Mouse (Mus musculus) neural tube, embryonic 13.5 days (tissue): ENCODE measurements at regions not wholly inside any gene's neighbourhood (a gene's known extent, or its start where the extent isn't known, plus 50 kb on each side); places are given as distances from the start of the nearest gene placed in this dataset.

Source experiments
- ATAC-seq: fragments of 200-750 bp; cut with Nextera tagmentation; 2 replicates; pipeline ENCODE4 v1.8.0; 2017; ENCODE audit warnings: low read depth, mild to moderate bottlenecking, moderate TSS enrichment, moderate library complexity
- H3K27ac ChIP-seq: fragments of 300-500 bp; sonication (generic); replicated peaks from 2 replicates; pipeline ENCODE4 v1.5.1; 2015; ENCODE audit warnings: moderate library complexity, mild to moderate bottlenecking, inconsistent platforms
- H3K27me3 ChIP-seq: fragments of 300-500 bp; sonication (generic); 2 replicates; pipeline ENCODE4 v1.6.1; 2015; ENCODE audit warnings: mild to moderate bottlenecking, inconsistent platforms
- H3K36me3 ChIP-seq: fragments of 300-500 bp; sonication (generic); 2 replicates; pipeline ENCODE4 v1.6.1; 2015; ENCODE audit warnings: mild to moderate bottlenecking, inconsistent platforms
- H3K4me1 ChIP-seq: fragments of 300-500 bp; sonication (generic); replicated peaks from 2 replicates; pipeline ENCODE4 v1.6.1; 2015; ENCODE audit warnings: inconsistent platforms
- H3K4me2 ChIP-seq: fragments of 300-500 bp; sonication (generic); 2 replicates; pipeline ENCODE4 v1.6.1; 2015; ENCODE audit warnings: inconsistent platforms, mild to moderate bottlenecking, moderate library complexity
- H3K4me3 ChIP-seq: fragments of 300-500 bp; sonication (generic); 2 replicates; pipeline ENCODE4 v1.5.1; 2015; ENCODE audit warnings: mild to moderate bottlenecking, inconsistent platforms
- H3K9ac ChIP-seq: fragments of 300-500 bp; sonication (generic); 2 replicates; pipeline ENCODE4 v1.6.1; 2015; ENCODE audit warnings: moderate library complexity, mild to moderate bottlenecking, inconsistent platforms
- H3K9me3 ChIP-seq: fragments of 300-500 bp; sonication (generic); 2 replicates; pipeline ENCODE4 v1.6.1; 2016; ENCODE audit warnings: inconsistent platforms
- WGBS: fragments of 180-500 bp; shearing (Covaris S2); methylation state at CpG from one replicate; pipeline ENCODE4 v1.1.7; 2015; 5-methylcytosine and 5-hydroxymethylcytosine counted together

DNA sequence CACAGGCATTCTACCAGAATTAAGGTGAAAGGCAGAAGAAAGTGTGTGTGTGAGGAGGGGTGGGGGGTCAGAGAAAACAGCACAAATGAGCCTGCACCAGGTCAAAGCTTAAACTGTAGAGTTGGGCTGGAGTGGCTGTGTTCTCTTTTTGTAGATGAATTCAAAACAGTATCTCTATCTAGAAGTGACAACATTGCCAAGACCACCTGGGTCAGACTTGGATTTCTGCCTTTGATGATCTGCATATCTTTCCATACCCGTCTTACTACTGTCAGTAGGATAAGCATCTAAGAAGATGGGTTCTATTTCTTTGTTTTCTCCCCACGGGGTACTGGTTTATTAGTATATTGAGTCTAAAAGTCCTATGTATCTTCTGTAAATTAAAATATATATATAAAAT, 742.4 kb upstream of the Tenm2 start:
- 93% methylated on average over 2 of the region's 2 CpGs for WGBS
- Histone ChIP-seq H3K36me3 (no peaks in the 10 kb centered on the region), H3K9ac (no peak overlapping the region), H3K27me3 (no peaks in the 10 kb centered on the region), H3K4me1 (no peaks in the 10 kb centered on the region), H3K9me3 (no peaks in the 10 kb centered on the region), H3K4me2 (no peak overlapping the region), H3K4me3 (no peak overlapping the region), H3K27ac (no peak overlapping the region)
- ATAC-seq = no peak

DNA sequence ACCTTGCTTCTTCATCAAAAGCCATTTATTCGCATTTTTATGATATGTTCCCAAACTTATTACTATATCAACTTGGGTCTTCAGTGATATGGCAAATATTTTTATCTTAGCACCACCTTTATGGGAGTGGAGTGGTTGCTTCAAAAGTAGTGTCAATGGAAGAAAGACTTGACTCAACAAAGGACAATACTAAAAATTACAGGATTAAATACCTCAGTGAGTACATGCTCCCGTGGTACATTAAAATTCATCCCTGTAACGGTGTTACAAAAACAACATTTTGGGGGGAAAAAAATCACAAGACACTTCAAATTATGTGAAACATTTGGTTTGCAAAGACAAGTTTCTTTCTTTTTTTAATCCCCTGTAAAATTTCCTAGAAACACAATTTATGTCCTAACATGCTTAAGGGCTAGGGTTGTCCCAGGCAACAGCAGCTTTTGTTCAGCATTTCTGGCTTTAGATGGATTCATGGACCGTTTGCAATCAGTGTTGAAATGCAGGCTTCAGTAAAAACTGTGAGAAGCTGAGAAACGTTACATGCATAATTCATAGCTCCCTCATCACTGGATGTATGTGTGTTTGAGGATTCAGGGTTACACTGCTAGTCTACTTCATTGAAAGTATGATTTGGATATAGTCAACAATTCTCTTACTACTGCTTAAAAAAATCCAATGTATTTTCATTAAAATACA, 700.8 kb upstream of the Tenm2 start:
- H3K27me3 ChIP-seq = no peaks in the 10 kb centered on the region
- H3K4me2 ChIP-seq = no peak overlapping the region
- H3K4me3 ChIP-seq = no peak overlapping the region
- peaks cover 6% of the 10 kb centered on the region for H3K4me1 ChIP-seq
- 35% methylated on average over 5 of the region's 5 CpGs for WGBS
- no peak overlapping the region for H3K9ac ChIP-seq
- no peaks in the 10 kb centered on the region for H3K9me3 ChIP-seq
- H3K36me3 ChIP-seq = no peaks in the 10 kb centered on the region
- H3K27ac ChIP-seq = no peak overlapping the region
- peak; percentile 27; the same call in 1 of the 2 replicates for ATAC-seq

DNA sequence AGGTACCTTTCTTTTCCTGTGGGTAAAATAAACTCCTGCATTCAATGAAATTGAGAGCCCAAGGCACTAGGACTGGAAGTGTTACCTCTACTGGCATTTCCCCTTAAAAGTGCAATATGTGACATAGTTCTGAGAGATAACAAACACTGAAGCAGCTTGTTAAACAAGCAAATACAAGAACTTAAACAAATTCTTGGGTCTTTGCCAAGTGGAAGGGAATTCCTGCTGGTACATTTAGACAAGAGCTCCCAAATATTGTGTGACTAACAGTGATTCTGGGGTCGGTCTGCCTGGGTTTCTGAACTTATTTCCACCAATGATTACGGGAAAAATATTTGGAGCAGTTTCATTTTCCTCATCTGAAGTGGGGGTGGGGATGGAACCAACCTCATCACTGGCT, 677.4 kb upstream of the Tenm2 start:
- H3K36me3 ChIP-seq = no peaks in the 10 kb centered on the region
- no peak overlapping the region for H3K9ac ChIP-seq
- H3K4me2 ChIP-seq = no peak overlapping the region
- H3K4me1 ChIP-seq = no peaks in the 10 kb centered on the region
- H3K9me3 ChIP-seq = no peaks in the 10 kb centered on the region
- 85% methylated on average over 2 of the region's 2 CpGs for WGBS
- H3K27me3 ChIP-seq = no peaks in the 10 kb centered on the region
- no peak overlapping the region for H3K4me3 ChIP-seq
- no peak for ATAC-seq
- H3K27ac ChIP-seq = no peak overlapping the region

DNA sequence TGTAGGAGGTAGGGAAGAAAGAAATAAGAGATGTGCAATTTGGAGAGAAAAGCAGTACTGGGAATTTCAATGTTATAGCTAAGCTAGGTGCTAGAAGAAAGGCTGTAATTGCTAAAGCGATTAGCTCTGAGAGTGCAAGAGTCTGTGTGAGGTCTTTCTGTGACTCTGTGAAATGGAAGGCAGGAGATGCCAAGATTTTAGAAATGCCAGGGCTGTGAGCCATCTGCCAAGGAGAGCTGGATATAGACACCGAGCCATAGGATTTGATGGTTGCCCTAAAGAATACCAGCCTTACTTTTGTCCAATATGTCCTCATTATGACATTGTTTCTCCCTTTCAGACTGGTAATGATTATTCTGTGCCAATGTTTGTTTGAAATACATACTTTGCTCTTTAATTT, 669.2 kb upstream of the Tenm2 start:
- no peak for ATAC-seq
- no peaks in the 10 kb centered on the region for H3K4me1 ChIP-seq
- no peaks in the 10 kb centered on the region for H3K27me3 ChIP-seq
- H3K9me3 ChIP-seq = no peaks in the 10 kb centered on the region
- 91% methylated on average over 2 of the region's 2 CpGs for WGBS
- no peak overlapping the region for H3K4me3 ChIP-seq
- no peak overlapping the region for H3K9ac ChIP-seq
- no peak overlapping the region for H3K4me2 ChIP-seq
- H3K27ac ChIP-seq = no peak overlapping the region
- no peaks in the 10 kb centered on the region for H3K36me3 ChIP-seq

DNA sequence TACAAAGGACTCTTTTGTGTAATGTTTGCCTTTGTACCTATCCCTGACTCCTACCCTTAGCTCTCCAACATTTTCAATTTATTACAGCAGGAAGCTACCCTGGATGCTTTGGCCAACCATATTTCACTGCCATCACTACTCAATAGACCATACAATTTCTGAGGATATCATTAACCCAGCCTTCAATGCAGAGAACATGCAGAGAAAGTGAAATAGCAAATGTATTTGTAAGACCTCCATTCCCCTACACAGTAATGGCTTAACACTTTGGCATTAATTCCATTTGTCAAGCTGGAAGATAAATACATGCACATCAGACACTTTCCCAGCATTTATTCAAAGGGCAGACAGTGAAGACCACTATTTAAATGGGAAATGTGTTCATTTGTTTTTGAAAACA, 661.9 kb upstream of the Tenm2 start:
- no peaks in the 10 kb centered on the region for H3K9me3 ChIP-seq
- peak; percentile 50; the same call in 1 of the 2 replicates for ATAC-seq

DNA sequence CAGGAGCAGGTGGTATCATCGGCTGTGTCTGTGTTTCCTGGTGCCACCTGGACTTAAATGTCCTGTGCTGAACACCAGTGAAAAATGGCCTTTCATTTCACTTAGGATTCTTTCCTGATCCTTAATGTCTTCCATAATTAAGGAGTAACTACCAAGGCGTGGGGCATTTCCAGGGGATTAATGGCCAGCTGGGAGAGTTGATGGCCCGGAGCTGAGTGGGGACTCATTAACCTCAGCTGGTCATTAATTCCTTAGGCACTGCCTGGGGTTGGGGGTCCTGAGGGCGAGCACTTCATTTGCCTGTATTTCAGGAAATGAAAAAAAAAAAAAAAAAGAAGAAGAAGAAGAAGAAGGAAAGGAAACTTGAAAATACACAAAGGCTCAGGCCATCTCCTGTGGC, 647.0 kb upstream of the Tenm2 start:
- no peaks in the 10 kb centered on the region for H3K9me3 ChIP-seq
- no peak overlapping the region for H3K4me2 ChIP-seq
- H3K4me3 ChIP-seq = no peak overlapping the region
- H3K27me3 ChIP-seq = no peaks in the 10 kb centered on the region
- no peaks in the 10 kb centered on the region for H3K36me3 ChIP-seq
- no peak overlapping the region for H3K9ac ChIP-seq
- H3K4me1 ChIP-seq = no peaks in the 10 kb centered on the region
- no peak for ATAC-seq
- no peak overlapping the region for H3K27ac ChIP-seq
- WGBS = 18% methylated on average over 4 of the region's 4 CpGs

More for the DNA sequence above, 661.9 kb upstream of the Tenm2 start:
- Histone ChIP-seq H3K4me1 (0 out of 2 replicates have a peak, but pooled peaks cover 6% of the 10 kb centered on the region), H3K27me3 (no peaks in the 10 kb centered on the region), H3K9ac (no peak overlapping the region), H3K27ac (no peak overlapping the region), H3K4me3 (no peak overlapping the region), H3K4me2 (no peak overlapping the region), H3K36me3 (no peaks in the 10 kb centered on the region)

DNA sequence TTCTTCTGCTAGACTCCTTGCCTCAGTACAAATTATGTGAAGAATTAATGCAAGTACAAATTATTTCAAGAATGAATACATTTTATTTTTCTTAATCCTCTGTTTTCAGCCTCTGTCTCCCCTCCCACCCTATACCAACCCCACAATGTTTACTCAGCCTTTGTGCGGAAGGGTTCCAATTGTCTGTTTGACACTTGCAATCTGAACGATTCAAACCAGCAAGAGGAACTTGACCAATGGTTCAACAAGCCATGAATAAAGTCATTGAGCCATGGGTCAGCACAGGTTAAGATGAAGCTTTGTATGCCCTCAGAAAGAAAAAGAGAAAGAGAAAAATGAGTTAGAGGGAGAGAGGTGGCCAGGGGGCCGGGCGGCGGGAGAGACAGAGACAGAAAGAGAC, 601.5 kb upstream of the Tenm2 start:
- H3K27ac ChIP-seq = no peak overlapping the region
- H3K9ac ChIP-seq = no peak overlapping the region
- peaks cover 4% of the 10 kb centered on the region; the same call in 1 of the 2 replicates for H3K27me3 ChIP-seq
- peaks cover 3% of the 10 kb centered on the region; the same call in 1 of the 2 replicates for H3K4me1 ChIP-seq
- H3K4me2 ChIP-seq = no peak overlapping the region
- 9% methylated on average over 5 of the region's 5 CpGs for WGBS
- H3K36me3 ChIP-seq = no peaks in the 10 kb centered on the region
- no peak for ATAC-seq
- no peak overlapping the region for H3K4me3 ChIP-seq
- no peaks in the 10 kb centered on the region for H3K9me3 ChIP-seq

DNA sequence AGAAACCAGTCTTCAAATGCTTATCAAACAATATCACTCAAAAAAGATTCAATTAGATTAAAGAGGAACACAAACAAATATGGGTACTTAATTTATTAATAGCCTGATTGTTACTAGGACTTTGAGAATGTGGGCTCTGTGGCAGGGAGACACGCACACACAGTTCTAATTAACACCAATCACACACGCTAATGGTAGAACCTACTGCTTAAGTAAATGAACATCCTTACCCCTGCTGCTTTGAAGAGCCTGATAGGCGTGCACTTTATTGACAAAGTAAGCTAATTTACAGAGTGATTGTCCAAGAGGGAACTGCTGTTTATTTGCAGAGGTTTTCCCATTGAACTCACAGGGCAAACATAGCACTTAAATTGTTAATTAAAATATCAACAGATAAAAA, 595.2 kb upstream of the Tenm2 start:
- no peak overlapping the region for H3K4me3 ChIP-seq
- H3K9ac ChIP-seq = no peak overlapping the region
- peak; percentile 69; the same call in 1 of the 2 replicates for ATAC-seq
- H3K9me3 ChIP-seq = no peaks in the 10 kb centered on the region
- H3K4me1 ChIP-seq = no peaks in the 10 kb centered on the region
- H3K27me3 ChIP-seq = peaks cover 3% of the 10 kb centered on the region; the same call in 1 of the 2 replicates
- no peak overlapping the region for H3K4me2 ChIP-seq
- WGBS = 40% methylated on average over 3 of the region's 3 CpGs
- H3K27ac ChIP-seq = no peak overlapping the region
- H3K36me3 ChIP-seq = no peaks in the 10 kb centered on the region

DNA sequence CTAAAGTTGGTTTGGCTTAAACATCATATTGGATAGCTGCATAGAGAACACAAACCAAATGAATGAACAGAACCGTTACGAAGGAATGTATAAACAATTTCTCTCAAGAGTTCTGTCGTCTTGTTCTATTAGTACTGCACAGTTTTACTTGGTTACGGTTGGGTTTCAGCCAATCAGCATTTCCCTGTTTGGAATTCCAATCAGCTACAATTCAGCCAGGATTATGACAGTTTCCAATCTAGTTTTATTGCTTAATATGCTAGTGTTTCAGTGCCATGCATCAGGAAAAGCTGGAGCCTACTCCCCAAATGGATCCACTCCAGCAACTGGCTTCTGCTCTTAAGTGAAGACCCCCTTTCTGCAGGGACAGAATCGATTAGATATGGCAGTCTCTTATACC, 571.0 kb upstream of the Tenm2 start:
- H3K36me3 ChIP-seq = no peaks in the 10 kb centered on the region
- H3K4me1 ChIP-seq = no peaks in the 10 kb centered on the region
- WGBS = 88% methylated on average over 5 of the region's 5 CpGs
- no peaks in the 10 kb centered on the region for H3K27me3 ChIP-seq
- H3K27ac ChIP-seq = no peak overlapping the region
- no peak overlapping the region for H3K4me2 ChIP-seq
- H3K9me3 ChIP-seq = no peaks in the 10 kb centered on the region
- no peak overlapping the region for H3K4me3 ChIP-seq
- H3K9ac ChIP-seq = no peak overlapping the region
- ATAC-seq = no peak

DNA sequence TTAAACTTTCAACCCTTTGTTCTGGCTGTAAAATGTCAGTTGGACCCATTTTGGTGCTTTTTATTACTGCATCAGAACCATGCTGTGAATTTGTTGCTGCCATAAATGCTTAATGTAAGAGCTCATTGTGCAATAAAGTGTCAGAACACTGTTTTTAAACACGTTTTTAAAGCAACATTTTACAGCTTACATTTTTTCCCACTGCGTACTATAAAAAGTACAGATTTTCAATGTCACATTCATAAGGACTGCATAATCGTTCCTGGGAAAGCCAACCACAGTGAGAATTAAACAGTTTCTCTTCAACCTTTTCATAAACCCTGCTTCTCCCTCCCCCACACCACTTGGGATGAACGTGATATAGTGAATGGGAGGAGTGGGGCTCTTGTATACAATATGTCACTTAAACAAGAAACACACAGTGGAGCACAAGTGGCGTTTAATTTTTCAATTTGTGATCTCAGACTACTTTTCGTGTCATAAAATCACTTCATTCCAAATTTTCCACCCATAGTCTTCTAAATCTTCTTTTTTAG, 563.1 kb upstream of the Tenm2 start:
- Histone ChIP-seq H3K27ac (no peak overlapping the region), H3K9ac (no peak overlapping the region), H3K4me2 (no peak overlapping the region), H3K27me3 (no peaks in the 10 kb centered on the region), H3K36me3 (no peaks in the 10 kb centered on the region), H3K4me1 (no peaks in the 10 kb centered on the region), H3K9me3 (no peaks in the 10 kb centered on the region), H3K4me3 (no peak overlapping the region)
- no peak for ATAC-seq
- WGBS = 56% methylated on average over 6 of the region's 6 CpGs

DNA sequence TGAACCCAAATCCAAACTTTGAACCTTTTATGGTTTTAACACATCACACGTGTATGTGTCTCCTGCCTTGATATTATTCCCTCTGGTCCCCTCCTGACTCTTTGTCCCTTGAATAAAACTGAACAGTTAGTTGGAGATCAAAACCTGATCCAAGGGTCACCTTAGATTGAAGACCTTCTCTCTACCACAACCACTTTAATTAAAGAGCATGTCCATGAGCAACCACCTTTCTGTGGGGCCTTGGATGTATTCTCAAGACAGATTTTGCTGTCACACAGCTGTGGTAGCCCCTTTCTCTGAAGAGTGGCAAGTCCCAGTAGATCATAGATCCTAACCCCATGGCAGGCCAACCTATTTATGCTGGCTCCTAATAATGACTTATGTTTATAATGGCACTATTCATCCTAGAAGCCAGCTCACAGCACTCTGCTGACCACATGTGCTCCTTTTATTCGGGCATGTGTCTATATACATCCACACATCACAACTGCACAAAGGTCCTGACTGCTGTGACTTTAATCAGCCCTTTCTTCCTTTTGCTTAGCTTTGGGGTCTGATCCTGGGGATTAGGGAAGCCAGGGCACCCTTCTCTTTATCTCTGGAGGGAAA, 536.8 kb upstream of the Tenm2 start:
- Histone ChIP-seq H3K27me3 (no peaks in the 10 kb centered on the region), H3K4me3 (no peak overlapping the region), H3K9me3 (no peaks in the 10 kb centered on the region), H3K4me2 (no peak overlapping the region), H3K4me1 (no peaks in the 10 kb centered on the region), H3K36me3 (no peaks in the 10 kb centered on the region), H3K27ac (no peak overlapping the region), H3K9ac (no peak overlapping the region)
- 55% methylated on average over 2 of the region's 2 CpGs for WGBS
- ATAC-seq = no peak

DNA sequence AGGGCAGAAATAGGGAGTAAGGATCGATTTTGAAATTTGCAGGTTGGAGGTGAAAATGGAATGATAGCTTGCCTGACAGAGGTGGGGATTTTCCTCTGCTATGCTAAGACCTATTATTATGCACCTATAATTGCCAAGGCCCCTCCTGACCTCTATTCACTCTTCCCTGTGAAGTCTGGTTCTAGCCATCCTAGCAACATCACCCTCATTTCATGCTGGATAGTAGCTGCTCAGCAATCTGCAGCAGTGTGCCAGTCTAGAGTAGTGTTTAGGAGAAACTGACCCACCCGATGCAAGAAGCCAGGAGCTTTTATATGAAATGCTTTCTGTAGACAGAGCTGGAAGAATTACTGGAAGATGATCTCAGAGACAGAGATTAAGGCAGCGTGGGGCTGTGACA, 535.1 kb upstream of the Tenm2 start:
- Histone ChIP-seq H3K27me3 (no peaks in the 10 kb centered on the region), H3K36me3 (no peaks in the 10 kb centered on the region)
- 70% methylated on average over 3 of the region's 3 CpGs for WGBS

DNA sequence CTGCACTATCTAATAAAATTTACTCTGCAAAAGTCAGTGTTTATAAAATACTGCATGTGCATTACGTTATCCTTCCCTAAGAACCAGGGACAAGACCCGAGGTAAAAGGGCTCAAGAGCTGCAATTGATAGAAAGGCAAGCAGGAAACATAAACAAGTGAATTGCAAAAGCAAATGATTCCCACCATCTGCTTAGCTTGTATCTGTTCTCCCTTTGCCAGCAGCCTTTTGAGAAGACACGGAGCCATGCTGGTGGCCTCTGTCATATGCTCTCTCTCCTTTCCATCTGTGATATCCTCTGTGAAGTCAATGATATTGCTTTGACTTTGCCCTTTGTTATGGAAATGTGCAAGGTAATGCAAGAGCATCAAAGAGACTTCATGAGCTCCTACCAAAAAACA, 532.4 kb upstream of the Tenm2 start:
- no peak for ATAC-seq
- Histone ChIP-seq H3K4me1 (no peaks in the 10 kb centered on the region), H3K27me3 (no peaks in the 10 kb centered on the region), H3K27ac (no peak overlapping the region), H3K36me3 (no peaks in the 10 kb centered on the region), H3K4me2 (no peak overlapping the region), H3K9ac (no peak overlapping the region), H3K9me3 (no peaks in the 10 kb centered on the region), H3K4me3 (no peak overlapping the region)
- 76% methylated on average over 3 of the region's 3 CpGs for WGBS

More for the DNA sequence above, 535.1 kb upstream of the Tenm2 start:
- no peaks in the 10 kb centered on the region for H3K9me3 ChIP-seq
- ATAC-seq = no peak
- H3K4me2 ChIP-seq = no peak overlapping the region
- H3K27ac ChIP-seq = no peak overlapping the region
- no peaks in the 10 kb centered on the region for H3K4me1 ChIP-seq
- H3K9ac ChIP-seq = no peak overlapping the region
- H3K4me3 ChIP-seq = no peak overlapping the region
